Comparison of ENCODE assay signal across 8 mouse cellular contexts in genomic region chr6:125097346-125097689, GRCm38 (mm10). TPM values are rescaled to one million over a fixed set of nuclear protein-coding genes. Genes with fewer than 3 reads are reported as not detected.
A peak's percentile ranks its signal among the peaks of the same experiment; 100 is the strongest.
DNase-seq lines count a peak whose midpoint lies in the region; ATAC-seq lines count a peak whose summit lies in the region.

No protein-coding gene starts in this region.

- H3K4me3 ChIP-seq in neural tube, embryonic 11.5 days (ENCODE audit: low read depth, low read length), result peak overlapping the region; percentile 95
- H3K4me3 ChIP-seq in forebrain, embryonic 12.5 days (replicated peaks), result peak overlapping the region; percentile 98
- H3K4me3 ChIP-seq in liver, embryonic 16.5 days (ENCODE audit: low read depth, low read length), result peak overlapping the region; percentile 75

- peak overlapping the region; percentile 95; the same call in 1 of the 2 replicates for H3K27ac ChIP-seq in neural tube, embryonic 11.5 days (ENCODE audit: low read depth, low read length)
- H3K27ac ChIP-seq in forebrain, embryonic 12.5 days, result peak overlapping the region; percentile 97
- H3K27ac ChIP-seq in liver, embryonic 16.5 days (ENCODE audit: low read length), result peak overlapping the region; percentile 96

- H3K27me3 ChIP-seq in neural tube, embryonic 11.5 days (ENCODE audit: control insufficient read depth, insufficient read depth, low read length), result no peaks in the 10 kb centered on the region
- no peaks in the 10 kb centered on the region for H3K27me3 ChIP-seq in forebrain, embryonic 12.5 days
- no peaks in the 10 kb centered on the region for H3K27me3 ChIP-seq in liver, embryonic 16.5 days (ENCODE audit: control insufficient read depth, insufficient read depth, low read depth, low read length)

- no peaks in the 10 kb centered on the region for H3K9me3 ChIP-seq in neural tube, embryonic 11.5 days (ENCODE audit: control insufficient read depth, low read length)
- H3K9me3 ChIP-seq in forebrain, embryonic 12.5 days, result no peaks in the 10 kb centered on the region
- no peaks in the 10 kb centered on the region for H3K9me3 ChIP-seq in liver, embryonic 16.5 days (replicated peaks; ENCODE audit: control insufficient read depth, low read length)

- peak overlapping the region; percentile 65 for H3K4me2 ChIP-seq in neural tube, embryonic 11.5 days (ENCODE audit: low read depth)
- peak overlapping the region; percentile 95 for H3K4me2 ChIP-seq in forebrain, embryonic 12.5 days
- peak overlapping the region; percentile 71 for H3K4me2 ChIP-seq in liver, embryonic 16.5 days (ENCODE audit: low read depth, low read length)

- H3K9ac ChIP-seq in neural tube, embryonic 11.5 days (ENCODE audit: low read length), result peak overlapping the region; percentile 83
- peak overlapping the region; percentile 98 for H3K9ac ChIP-seq in forebrain, embryonic 12.5 days
- H3K9ac ChIP-seq in liver, embryonic 16.5 days (ENCODE audit: low read depth, low read length), result peak overlapping the region; percentile 81

- H3K4me1 ChIP-seq in neural tube, embryonic 11.5 days (ENCODE audit: control insufficient read depth, insufficient read depth, low read length), result peaks cover 27% of the 10 kb centered on the region
- peaks cover 40% of the 10 kb centered on the region for H3K4me1 ChIP-seq in forebrain, embryonic 12.5 days
- H3K4me1 ChIP-seq in liver, embryonic 16.5 days (ENCODE audit: control insufficient read depth, low read depth, low read length), result peaks cover 39% of the 10 kb centered on the region

- peak; percentile 23 for DNase-seq in gastrocnemius, postnatal 10 days
- no peak for DNase-seq in gastrocnemius, postnatal 4 days (ENCODE audit: low spot score in 2 of 2)
- peak; percentile 28 for DNase-seq in neural tube, embryonic 11.5 days (ENCODE audit: low spot score)
- no peak for DNase-seq in neural tube, embryonic 10.5 days (ENCODE audit: extremely low spot score, low spot score)
- DNase-seq in spleen, postnatal 4 days (ENCODE audit: low spot score in 2 of 2), result no peak

- ATAC-seq in neural tube, embryonic 11.5 days (ENCODE audit: insufficient read depth, low FRiP score, low TSS enrichment), result no peak
- ATAC-seq in forebrain, embryonic 12.5 days (ENCODE audit: low FRiP score), result no peak
- 0 out of 2 replicates have a peak, but pooled peaks have one; percentile 6 for ATAC-seq in liver, embryonic 16.5 days (ENCODE audit: low read depth)
- no peak for ATAC-seq in megakaryocyte progenitor cell, adult 5-6 weeks (replicated peaks; ENCODE audit: poor library complexity)

- peaks cover 17% of the 10 kb centered on the region for H3K36me3 ChIP-seq in neural tube, embryonic 11.5 days (ENCODE audit: control insufficient read depth, insufficient read depth, low read length)
- H3K36me3 ChIP-seq in forebrain, embryonic 12.5 days (replicated peaks), result peaks cover 44% of the 10 kb centered on the region
- peaks cover 30% of the 10 kb centered on the region for H3K36me3 ChIP-seq in liver, embryonic 16.5 days (ENCODE audit: control insufficient read depth, insufficient read depth)

- 2% methylated on average over 12 of the region's 12 CpGs for WGBS in neural tube, embryonic 11.5 days
- under 1% methylated on average over 12 of the region's 12 CpGs for WGBS in forebrain, embryonic 12.5 days
- WGBS in liver, embryonic 16.5 days (ENCODE audit: insufficient replicate concordance), result 3% methylated on average over 12 of the region's 12 CpGs

RNA-seq across cellular contexts. Expression of gene Chd4, which starts 1.5 kb away (rescaled TPM):
- 100 to 1,000 TPM; 108 to 125 TPM for total RNA-seq in gastrocnemius, postnatal 10 days (2021)
- total RNA-seq in gastrocnemius, postnatal 4 days (2021), result 100 to 1,000 TPM; 160 to 164 TPM
- 117 and 123 TPM in 2 replicates for polyA plus RNA-seq in neural tube, embryonic 11.5 days (2014; fragmentation: Nextera tagmentation; extraction: Ambion mirVana)
- 120 and 124 TPM in 2 replicates for polyA plus RNA-seq in forebrain, embryonic 12.5 days (2016; fragmentation: Nextera tagmentation; extraction: Ambion mirVana)
- 18.2 and 22.9 TPM in 2 replicates for polyA plus RNA-seq in liver, embryonic 16.5 days (2015; fragmentation: Nextera tagmentation; extraction: Ambion mirVana)
- 85.7 and 91.6 TPM in 2 replicates for total RNA-seq in megakaryocyte progenitor cell, adult 5-6 weeks (2015)
- 299 and 375 TPM in 2 replicates for total RNA-seq in megakaryocyte progenitor cell, adult 5-6 weeks (2017)

RNA-seq across cellular contexts. Expression of gene Lpar5, which starts 29.6 kb away (rescaled TPM):
- under 1 TPM; 0.16 to 0.41 TPM for total RNA-seq in gastrocnemius, postnatal 10 days (2021)
- total RNA-seq in gastrocnemius, postnatal 4 days (2021), result under 1 TPM; 0.20 to 0.31 TPM
- 0.34 and 0.57 TPM in 2 replicates for polyA plus RNA-seq in neural tube, embryonic 11.5 days (2014; fragmentation: Nextera tagmentation; extraction: Ambion mirVana)
- polyA plus RNA-seq in forebrain, embryonic 12.5 days (2016; fragmentation: Nextera tagmentation; extraction: Ambion mirVana), result 0.31 TPM in 1 of 2 replicates, not detected in the other
- polyA plus RNA-seq in liver, embryonic 16.5 days (2015; fragmentation: Nextera tagmentation; extraction: Ambion mirVana), result 1.4 and 1.5 TPM in 2 replicates
- 6.7 and 10.6 TPM in 2 replicates for total RNA-seq in megakaryocyte progenitor cell, adult 5-6 weeks (2015)
- 3.5 and 6.7 TPM in 2 replicates for total RNA-seq in megakaryocyte progenitor cell, adult 5-6 weeks (2017)

RNA-seq across cellular contexts. Expression of gene Nop2, which starts 34.4 kb away (rescaled TPM):
- 10 to 100 TPM; 16.0 to 21.1 TPM for total RNA-seq in gastrocnemius, postnatal 10 days (2021)
- total RNA-seq in gastrocnemius, postnatal 4 days (2021), result 10 to 100 TPM; 26.7 to 28.5 TPM
- polyA plus RNA-seq in neural tube, embryonic 11.5 days (2014; fragmentation: Nextera tagmentation; extraction: Ambion mirVana), result 62.7 and 63.4 TPM in 2 replicates
- 62.9 and 63.6 TPM in 2 replicates for polyA plus RNA-seq in forebrain, embryonic 12.5 days (2016; fragmentation: Nextera tagmentation; extraction: Ambion mirVana)
- 25.2 and 25.3 TPM in 2 replicates for polyA plus RNA-seq in liver, embryonic 16.5 days (2015; fragmentation: Nextera tagmentation; extraction: Ambion mirVana)
- total RNA-seq in megakaryocyte progenitor cell, adult 5-6 weeks (2015), result 42.8 and 43.7 TPM in 2 replicates
- 82.3 and 83.8 TPM in 2 replicates for total RNA-seq in megakaryocyte progenitor cell, adult 5-6 weeks (2017)

RNA-seq across cellular contexts. Expression of gene Iffo1, which starts 47.7 kb away (rescaled TPM):
- 10 to 100 TPM; 50.8 to 60.1 TPM for total RNA-seq in gastrocnemius, postnatal 10 days (2021)
- total RNA-seq in gastrocnemius, postnatal 4 days (2021), result 100 to 1,000 TPM in 1 of 2 experiments, 10 to 100 TPM in 1; 90.6 to 108 TPM
- 13.8 and 16.5 TPM in 2 replicates for polyA plus RNA-seq in neural tube, embryonic 11.5 days (2014; fragmentation: Nextera tagmentation; extraction: Ambion mirVana)
- polyA plus RNA-seq in forebrain, embryonic 12.5 days (2016; fragmentation: Nextera tagmentation; extraction: Ambion mirVana), result 15.9 and 16.0 TPM in 2 replicates
- polyA plus RNA-seq in liver, embryonic 16.5 days (2015; fragmentation: Nextera tagmentation; extraction: Ambion mirVana), result 3.0 and 4.2 TPM in 2 replicates
- 14.3 and 18.1 TPM in 2 replicates for total RNA-seq in megakaryocyte progenitor cell, adult 5-6 weeks (2015)
- 14.2 and 15.7 TPM in 2 replicates for total RNA-seq in megakaryocyte progenitor cell, adult 5-6 weeks (2017)

RNA-seq across cellular contexts. Expression of gene Acrbp, which starts 47.8 kb away (rescaled TPM):
- 1 to 10 TPM; 2.7 to 4.7 TPM for total RNA-seq in gastrocnemius, postnatal 10 days (2021)
- 1 to 10 TPM; 3.9 to 4.6 TPM for total RNA-seq in gastrocnemius, postnatal 4 days (2021)
- 10.9 and 11.7 TPM in 2 replicates for polyA plus RNA-seq in neural tube, embryonic 11.5 days (2014; fragmentation: Nextera tagmentation; extraction: Ambion mirVana)
- 14.7 and 17.7 TPM in 2 replicates for polyA plus RNA-seq in forebrain, embryonic 12.5 days (2016; fragmentation: Nextera tagmentation; extraction: Ambion mirVana)
- polyA plus RNA-seq in liver, embryonic 16.5 days (2015; fragmentation: Nextera tagmentation; extraction: Ambion mirVana), result 2.0 and 4.5 TPM in 2 replicates
- 8.1 and 9.5 TPM in 2 replicates for total RNA-seq in megakaryocyte progenitor cell, adult 5-6 weeks (2015)
- total RNA-seq in megakaryocyte progenitor cell, adult 5-6 weeks (2017), result 3.6 and 5.8 TPM in 2 replicates

Comparison
In these comparisons a context has a peak if more than half of its experiments do, and no peak if none do; other contexts are left out.
1. DNase-seq: peak in gastrocnemius, postnatal 10 days (single experiment) and neural tube, embryonic 11.5 days (single experiment); none in gastrocnemius, postnatal 4 days (0 of 2), neural tube, embryonic 10.5 days (single experiment) and spleen, postnatal 4 days (0 of 2).
2. Peak in every context shown above with its lines, with median percentiles within 50 percentile points of each other: H3K27ac ChIP-seq, H3K4me2 ChIP-seq, H3K4me3 ChIP-seq and H3K9ac ChIP-seq.